Mouse (Mus musculus): ENCODE measurements around the gene Tom1l2. TPM values are rescaled to one million over a fixed set of nuclear protein-coding genes. Genes with fewer than 3 reads are reported as not detected.

Gene Tom1l2
- polyA plus RNA-seq, 1 experiment from 2014 or later = 8.1 TPM

GRCm38 (mm10) chr11:60323731-60324130 lies 29.0 kb downstream of the Tom1l2 start:
- no peak overlapping the region for H3K4me3 ChIP-seq (ENCODE audit: inconsistent target)

GRCm38 (mm10) chr11:60321438-60321837 lies 31.3 kb downstream of the Tom1l2 start:
- H3K36me3 ChIP-seq (ENCODE audit: inconsistent target) = no peaks in the 10 kb centered on the region
- no peak overlapping the region for H3K4me3 ChIP-seq (ENCODE audit: inconsistent target)
- 85% methylated on average over 2 of the region's 2 CpGs for WGBS (ENCODE audit: missing documents)
- H3K79me2 ChIP-seq (ENCODE audit: inconsistent target) = no peaks in the 10 kb centered on the region
- no peak overlapping the region for H3K27ac ChIP-seq

More at GRCm38 (mm10) chr11:60323731-60324130, 29.0 kb downstream of the Tom1l2 start:
- Histone ChIP-seq H3K36me3 (ENCODE audit: inconsistent target) (no peaks in the 10 kb centered on the region), H3K79me2 (ENCODE audit: inconsistent target) (no peaks in the 10 kb centered on the region), H3K27ac (no peak overlapping the region)

- WGBS (ENCODE audit: missing documents) = 53% methylated on average over 8 of the region's 8 CpGs
- Histone ChIP-seq H3K79me2 (ENCODE audit: inconsistent target) (no peaks in the 10 kb centered on the region), H3K36me3 (ENCODE audit: inconsistent target) (no peaks in the 10 kb centered on the region), H3K27ac (no peak overlapping the region), H3K4me3 (ENCODE audit: inconsistent target) (no peak overlapping the region)
Observed at GRCm38 (mm10) chr11:60320426-60321037, 32.2 kb downstream of the Tom1l2 start.

GRCm38 (mm10) chr11:60319257-60320066 lies 33.2 kb downstream of the Tom1l2 start:
- 93% methylated on average over 10 of the region's 10 CpGs for WGBS (ENCODE audit: missing documents)

GRCm38 (mm10) chr11:60318716-60319115 lies 34.0 kb downstream of the Tom1l2 start:
- WGBS (ENCODE audit: missing documents) = 89% methylated on average over 5 of the region's 5 CpGs
- H3K27ac ChIP-seq = no peak overlapping the region
- no peak overlapping the region for H3K4me3 ChIP-seq (ENCODE audit: inconsistent target)
- H3K36me3 ChIP-seq (ENCODE audit: inconsistent target) = no peaks in the 10 kb centered on the region
- H3K79me2 ChIP-seq (ENCODE audit: inconsistent target) = no peaks in the 10 kb centered on the region

More at GRCm38 (mm10) chr11:60319257-60320066, 33.2 kb downstream of the Tom1l2 start:
- Histone ChIP-seq H3K4me3 (ENCODE audit: inconsistent target) (no peak overlapping the region), H3K79me2 (ENCODE audit: inconsistent target) (no peaks in the 10 kb centered on the region), H3K27ac (no peak overlapping the region), H3K36me3 (ENCODE audit: inconsistent target) (no peaks in the 10 kb centered on the region)

GRCm38 (mm10) chr11:60317376-60318102 lies 35.2 kb downstream of the Tom1l2 start:
- Histone ChIP-seq H3K79me2 (ENCODE audit: inconsistent target) (no peaks in the 10 kb centered on the region), H3K36me3 (ENCODE audit: inconsistent target) (no peaks in the 10 kb centered on the region), H3K4me3 (ENCODE audit: inconsistent target) (no peak overlapping the region), H3K27ac (no peak overlapping the region)
- WGBS (ENCODE audit: missing documents) = 94% methylated on average over 7 of the region's 7 CpGs

GRCm38 (mm10) chr11:60316883-60317282 lies 35.8 kb downstream of the Tom1l2 start:
- Histone ChIP-seq H3K4me3 (ENCODE audit: inconsistent target) (no peak overlapping the region), H3K27ac (no peak overlapping the region), H3K36me3 (ENCODE audit: inconsistent target) (no peaks in the 10 kb centered on the region), H3K79me2 (ENCODE audit: inconsistent target) (no peaks in the 10 kb centered on the region)
- 91% methylated on average over 8 of the region's 8 CpGs for WGBS (ENCODE audit: missing documents)

GRCm38 (mm10) chr11:60316250-60316649 lies 36.5 kb downstream of the Tom1l2 start:
- 95% methylated on average over 7 of the region's 7 CpGs for WGBS (ENCODE audit: missing documents)
- Histone ChIP-seq H3K36me3 (ENCODE audit: inconsistent target) (no peaks in the 10 kb centered on the region), H3K27ac (no peak overlapping the region), H3K4me3 (ENCODE audit: inconsistent target) (no peak overlapping the region), H3K79me2 (ENCODE audit: inconsistent target) (no peaks in the 10 kb centered on the region)

GRCm38 (mm10) chr11:60311025-60311854 lies 41.5 kb downstream of the Tom1l2 start:
- no peak overlapping the region for H3K4me3 ChIP-seq (ENCODE audit: inconsistent target)
- H3K27ac ChIP-seq = no peak overlapping the region
- H3K36me3 ChIP-seq (ENCODE audit: inconsistent target) = no peaks in the 10 kb centered on the region
- H3K79me2 ChIP-seq (ENCODE audit: inconsistent target) = no peaks in the 10 kb centered on the region
- 71% methylated on average over 8 of the region's 8 CpGs for WGBS (ENCODE audit: missing documents)

GRCm38 (mm10) chr11:60309875-60310274 lies 42.8 kb downstream of the Tom1l2 start:
- H3K27ac ChIP-seq = no peak overlapping the region
- no peak overlapping the region for H3K4me3 ChIP-seq (ENCODE audit: inconsistent target)
- no peaks in the 10 kb centered on the region for H3K36me3 ChIP-seq (ENCODE audit: inconsistent target)
- H3K79me2 ChIP-seq (ENCODE audit: inconsistent target) = no peaks in the 10 kb centered on the region

GRCm38 (mm10) chr11:60308506-60309116 lies 44.1 kb downstream of the Tom1l2 start:
- H3K36me3 ChIP-seq (ENCODE audit: inconsistent target) = no peaks in the 10 kb centered on the region
- 74% methylated on average over 12 of the region's 12 CpGs for WGBS (ENCODE audit: missing documents)
- no peaks in the 10 kb centered on the region for H3K79me2 ChIP-seq (ENCODE audit: inconsistent target)
- H3K27ac ChIP-seq = no peak overlapping the region
- H3K4me3 ChIP-seq (ENCODE audit: inconsistent target) = no peak overlapping the region

GRCm38 (mm10) chr11:60308061-60308460 lies 44.6 kb downstream of the Tom1l2 start:
- H3K79me2 ChIP-seq (ENCODE audit: inconsistent target) = no peaks in the 10 kb centered on the region

GRCm38 (mm10) chr11:60307375-60307825 lies 45.3 kb downstream of the Tom1l2 start:
- no peaks in the 10 kb centered on the region for H3K79me2 ChIP-seq (ENCODE audit: inconsistent target)
- no peak overlapping the region for H3K4me3 ChIP-seq (ENCODE audit: inconsistent target)
- no peaks in the 10 kb centered on the region for H3K36me3 ChIP-seq (ENCODE audit: inconsistent target)
- 100% methylated on average over 2 of the region's 2 CpGs for WGBS (ENCODE audit: missing documents)
- no peak overlapping the region for H3K27ac ChIP-seq

More at GRCm38 (mm10) chr11:60308061-60308460, 44.6 kb downstream of the Tom1l2 start:
- Histone ChIP-seq H3K27ac (no peak overlapping the region), H3K36me3 (ENCODE audit: inconsistent target) (no peaks in the 10 kb centered on the region), H3K4me3 (ENCODE audit: inconsistent target) (no peak overlapping the region)
- 49% methylated on average over 2 of the region's 2 CpGs for WGBS (ENCODE audit: missing documents)

GRCm38 (mm10) chr11:60306834-60307233 lies 45.9 kb downstream of the Tom1l2 start:
- H3K36me3 ChIP-seq (ENCODE audit: inconsistent target) = no peaks in the 10 kb centered on the region
- no peak overlapping the region for H3K4me3 ChIP-seq (ENCODE audit: inconsistent target)
- WGBS (ENCODE audit: missing documents) = 93% methylated on average over 4 of the region's 4 CpGs
- no peak overlapping the region for H3K27ac ChIP-seq
- no peaks in the 10 kb centered on the region for H3K79me2 ChIP-seq (ENCODE audit: inconsistent target)

Data from macrophage (primary cell).